Mouse (Mus musculus) cortical plate, adult 2 months (tissue): ENCODE data around the gene Ptprt.

Experiments
- CTCF ChIP-seq: fragments of 200-500 bp; IDR thresholded peaks from 2 replicates; pipeline ENCODE4 v1.5.1; 2011; ENCODE audit warnings: mild to moderate bottlenecking, control low read depth, low read length; ENCODE audit not compliant: insufficient read depth; ENCODE audit errors: extremely low read depth
- POLR2A ChIP-seq: fragments of 200-500 bp; IDR thresholded peaks from 2 replicates; pipeline ENCODE4 v1.6.1; 2011; ENCODE audit warnings: mild to moderate bottlenecking, low read length, control low read depth; ENCODE audit not compliant: insufficient read depth; ENCODE audit errors: extremely low read depth

DNA sequence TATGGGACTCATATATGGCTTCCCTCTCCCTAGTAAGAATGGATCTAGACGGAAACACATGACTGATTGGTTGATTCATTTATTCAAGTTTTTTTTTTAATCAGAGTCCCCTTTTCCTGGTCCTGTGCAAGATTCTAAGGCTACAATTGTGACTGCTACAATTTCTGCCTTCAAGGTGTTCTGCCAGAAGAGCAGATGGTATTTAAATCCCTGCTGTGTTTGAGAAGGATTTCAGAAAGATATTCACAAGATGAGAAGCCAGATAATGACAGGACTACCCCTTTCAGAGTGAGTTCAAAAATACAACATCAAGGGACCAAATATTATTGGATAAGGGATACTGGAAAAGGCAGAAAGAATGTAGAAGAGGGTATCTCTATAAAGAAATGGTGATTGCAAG lies 802.6 kb downstream of the Ptprt start:
- TF ChIP-seq CTCF = no peak
- TF ChIP-seq POLR2A = no peak
